Mouse (Mus musculus) CH12.LX (cell line): ENCODE measurements around the gene Nr5a2. TPM values are rescaled to one million over a fixed set of nuclear protein-coding genes. Genes with fewer than 3 reads are reported as not detected.

ENCODE experiments used
- DNase-seq: peaks from one replicate; pipeline ENCODE4 v3.0.0-alpha.2; 2013; ENCODE audit errors: extremely low read depth
- H3K27ac ChIP-seq: 2 replicates; pipeline ENCODE4 v1.5.1; 2012; ENCODE audit warnings: low read depth, mild to moderate bottlenecking, control low read depth, moderate library complexity; ENCODE audit not compliant: insufficient read depth
- H3K27me3 ChIP-seq: replicated peaks from 2 replicates; pipeline ENCODE3; 2012; ENCODE audit warnings: inconsistent platforms
- H3K36me3 ChIP-seq, 2 experiments: replicated peaks in 1 of 2; 2 replicates each; pipeline versions ENCODE3 to v1.6.1; 2012; ENCODE audit warnings: inconsistent platforms in 1 of 2, low read length in 1 of 2, mild to moderate bottlenecking in 1 of 2, mixed read lengths in 1 of 2, moderate library complexity in 1 of 2; ENCODE audit not compliant: control insufficient read depth in 1 of 2, insufficient read depth in 1 of 2
- H3K4me1 ChIP-seq, 2 experiments: 2 replicates each; pipeline ENCODE4 v1.6.1; 2012; ENCODE audit warnings: inconsistent platforms in 1 of 2, moderate library complexity in 1 of 2; ENCODE audit not compliant: insufficient read depth in 2 of 2, control insufficient read depth in 1 of 2
- H3K4me2 ChIP-seq: 2 replicates; pipeline ENCODE4 v1.6.1; 2012; ENCODE audit warnings: low read depth, mild to moderate bottlenecking, control low read depth; ENCODE audit not compliant: poor library complexity, insufficient read depth, severe bottlenecking
- H3K4me3 ChIP-seq, 3 experiments: fragments of 150-350 bp in 1 of 3; sonication (generic) in 1 of 3; replicated peaks in 1 of 3; 2 replicates each; pipeline versions ENCODE3 to v1.5.1; 2011 to 2012; ENCODE audit warnings: low read depth in 2 of 3, low read length in 2 of 3, mild to moderate bottlenecking in 2 of 3, moderate library complexity in 2 of 3, control low read depth in 1 of 3, improper control_type of control experiment in 1 of 3, inconsistent platforms in 1 of 3, mixed read lengths in 1 of 3; ENCODE audit not compliant: poor library complexity in 1 of 3
- H3K79me2 ChIP-seq: replicated peaks from 2 replicates; pipeline ENCODE4 v1.6.1; 2012; ENCODE audit warnings: mild to moderate bottlenecking, moderate library complexity; ENCODE audit not compliant: control insufficient read depth, poor library complexity, insufficient read depth, severe bottlenecking; ENCODE audit errors: extremely low read depth
- H3K9ac ChIP-seq: 2 replicates; pipeline ENCODE4 v1.6.1; 2012; ENCODE audit warnings: low read depth, mild to moderate bottlenecking, control low read depth, moderate library complexity; ENCODE audit not compliant: insufficient read depth
- H3K9me3 ChIP-seq: replicated peaks from 2 replicates; pipeline ENCODE3; 2012; ENCODE audit warnings: low read length, inconsistent platforms, mixed read lengths
- CHD2 ChIP-seq: IDR thresholded peaks from 2 replicates; pipeline ENCODE4 v1.6.1; 2011; ENCODE audit warnings: low read length, improper control_type of control experiment
- ELF1 ChIP-seq: IDR thresholded peaks from 2 replicates; pipeline ENCODE4 v1.6.1; 2014; ENCODE audit warnings: low read depth, mild to moderate bottlenecking, inconsistent platforms, low read length, improper control_type of control experiment
- EP300 ChIP-seq: IDR thresholded peaks from 2 replicates; pipeline ENCODE4 v1.6.1; 2011; ENCODE audit warnings: low read length, improper control_type of control experiment
- JUND ChIP-seq: conservative IDR thresholded peaks from 2 replicates; pipeline ENCODE4 v1.6.1; 2011; ENCODE audit warnings: low read depth, low read length, improper control_type of control experiment
- MAZ ChIP-seq: IDR thresholded peaks from 2 replicates; pipeline ENCODE4 v1.6.1; 2012; ENCODE audit warnings: low read depth, mild to moderate bottlenecking, inconsistent platforms, low read length, improper control_type of control experiment, moderate library complexity
- MEF2A ChIP-seq: IDR thresholded peaks from 2 replicates; pipeline ENCODE4 v1.6.1; 2014; ENCODE audit warnings: low read depth, mild to moderate bottlenecking, inconsistent platforms, low read length, improper control_type of control experiment, borderline replicate concordance
- POLR2AphosphoS2 ChIP-seq: IDR thresholded peaks from 2 replicates; pipeline ENCODE4 v1.6.1; 2011; ENCODE audit warnings: low read depth, low read length, improper control_type of control experiment
- RAD21 ChIP-seq: IDR thresholded peaks from 2 replicates; pipeline ENCODE4 v1.6.1; 2011; ENCODE audit warnings: low read depth, mild to moderate bottlenecking, low read length, improper control_type of control experiment, moderate library complexity
- RCOR1 ChIP-seq: conservative IDR thresholded peaks from 2 replicates; pipeline ENCODE4 v1.6.1; 2012; ENCODE audit warnings: low read depth, mild to moderate bottlenecking, inconsistent platforms, low read length, improper control_type of control experiment
- SIN3A ChIP-seq: IDR thresholded peaks from 2 replicates; pipeline ENCODE4 v1.6.1; 2012; ENCODE audit warnings: low read length, improper control_type of control experiment, inconsistent platforms
- SMC3 ChIP-seq: IDR thresholded peaks from 2 replicates; pipeline ENCODE4 v1.6.1; 2011; ENCODE audit warnings: low read depth, low read length, improper control_type of control experiment
- UBTF ChIP-seq: IDR thresholded peaks from 2 replicates; pipeline ENCODE4 v1.6.1; 2012; ENCODE audit warnings: low read depth, mild to moderate bottlenecking, inconsistent platforms, low read length, improper control_type of control experiment, moderate library complexity
- USF1 ChIP-seq: IDR thresholded peaks from 2 replicates; pipeline ENCODE4 v1.6.1; 2014; ENCODE audit warnings: low read depth, mild to moderate bottlenecking, inconsistent platforms, low read length, improper control_type of control experiment
- ZKSCAN1 ChIP-seq: IDR thresholded peaks from 2 replicates; pipeline ENCODE4 v1.6.1; 2012; ENCODE audit warnings: low read depth, inconsistent platforms, low read length, improper control_type of control experiment, borderline replicate concordance
- ZMIZ1 ChIP-seq: IDR thresholded peaks from 2 replicates; pipeline ENCODE4 v1.6.1; 2012; ENCODE audit warnings: low read depth, mild to moderate bottlenecking, inconsistent platforms, low read length, improper control_type of control experiment
- dilution Hi-C: fragments of 300-500 bp; cut with MboI; formaldehyde crosslinking; loops from 2 replicates; pipeline ENCODE4 v1.14.3; 2020; ENCODE audit warnings: low sequenced_read_pairs; ENCODE audit not compliant: extremely low pct_unique_long_range_greater_than_20kb, extremely low pct_ligation_motif_present
- in situ Hi-C: fragments of 300-500 bp; cut with MboI; formaldehyde crosslinking; loops from 3 replicates; pipeline ENCODE4 v1.14.3; 2019; ENCODE audit warnings: low sequenced_read_pairs, low pct_ligation_motif_present, low pct_unique_long_range_greater_than_20kb, mixed read lengths
- polyA plus RNA-seq: library from polyadenylated mRNA; unstranded; fragments of >175 nt; gene quantifications from 2 replicates; pipeline ENCODE4 v1.2.1, GENCODE M21; 2012; ENCODE audit warnings: low read depth; ENCODE audit not compliant: insufficient read length
- total RNA-seq, 2 experiments: library from RNA; depleted of rRNA; stranded (reverse); fragments of 300-350 nt in 1 of 2; fragments of >200 nt in 1 of 2; gene quantifications; 2 replicates each; pipeline ENCODE4 v1.2.3; 2012 to 2014

The Nr5a2 gene
- total and polyA plus RNA-seq, 3 experiments = 0.47 to 1.3 (median 0.77) TPM

DNA sequence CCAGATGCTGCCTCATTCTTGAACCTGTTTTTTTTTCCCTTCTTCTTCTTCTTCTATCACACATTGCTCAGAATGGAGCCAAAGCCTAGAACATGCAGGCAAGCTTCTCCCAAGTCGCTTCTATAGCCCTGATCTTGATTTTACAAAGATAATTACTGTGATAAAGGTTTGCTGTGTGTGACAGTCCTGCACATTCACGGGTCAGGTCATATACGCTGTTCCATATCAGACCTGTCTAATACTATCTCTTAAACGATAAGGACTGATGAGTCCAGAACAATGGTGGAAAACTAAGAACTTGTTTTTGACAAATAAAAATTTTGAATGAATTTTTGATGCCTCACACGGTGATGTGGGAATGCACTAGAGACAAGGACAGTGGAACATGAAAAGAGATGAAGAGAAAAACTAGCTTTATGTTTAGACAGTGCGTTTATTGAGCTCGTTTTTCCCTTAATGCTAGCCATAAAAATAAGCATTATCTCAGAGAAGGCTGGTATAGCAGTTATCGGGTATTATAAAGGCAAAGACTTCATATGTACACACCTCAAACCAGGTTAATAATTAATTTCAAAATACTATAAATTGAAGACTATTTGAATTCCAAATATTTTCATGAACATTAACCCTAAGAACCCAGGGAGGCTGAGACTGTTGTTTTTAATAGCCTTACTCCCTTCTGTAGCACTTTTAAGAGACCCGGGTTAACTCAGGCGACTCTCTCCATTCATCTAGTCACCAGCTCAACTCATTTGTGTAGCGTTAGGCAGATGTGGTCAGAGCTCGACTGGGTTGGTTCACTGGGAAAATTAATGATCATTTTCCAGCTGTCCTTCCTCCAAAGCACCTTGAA lies 49.3 kb downstream of the Nr5a2 start:
- in situ Hi-C loops = no loop called here
- no peak overlapping the region for H3K27ac ChIP-seq
- H3K4me3 ChIP-seq = no peak overlapping the region
- no peaks in the 10 kb centered on the region for H3K27me3 ChIP-seq
- dilution Hi-C loops = no loop called here
- DNase-seq = no peak
- no peak overlapping the region for H3K9ac ChIP-seq
- no peaks in the 10 kb centered on the region; a peak in 1 of 4 replicates for H3K4me1 ChIP-seq
- no peaks in the 10 kb centered on the region for H3K36me3 ChIP-seq
- no peak for TF ChIP-seq MEF2A
- TF ChIP-seq POLR2AphosphoS2 = no peak
- no peak for TF ChIP-seq SMC3
- TF ChIP-seq UBTF = no peak
- TF ChIP-seq ELF1 = no peak
- no peak for TF ChIP-seq RCOR1
- no peak for TF ChIP-seq JUND
- TF ChIP-seq ZKSCAN1 = no peak
- H3K79me2 ChIP-seq = no peaks in the 10 kb centered on the region
- no peak overlapping the region for H3K4me2 ChIP-seq
- H3K9me3 ChIP-seq = no peaks in the 10 kb centered on the region

DNA sequence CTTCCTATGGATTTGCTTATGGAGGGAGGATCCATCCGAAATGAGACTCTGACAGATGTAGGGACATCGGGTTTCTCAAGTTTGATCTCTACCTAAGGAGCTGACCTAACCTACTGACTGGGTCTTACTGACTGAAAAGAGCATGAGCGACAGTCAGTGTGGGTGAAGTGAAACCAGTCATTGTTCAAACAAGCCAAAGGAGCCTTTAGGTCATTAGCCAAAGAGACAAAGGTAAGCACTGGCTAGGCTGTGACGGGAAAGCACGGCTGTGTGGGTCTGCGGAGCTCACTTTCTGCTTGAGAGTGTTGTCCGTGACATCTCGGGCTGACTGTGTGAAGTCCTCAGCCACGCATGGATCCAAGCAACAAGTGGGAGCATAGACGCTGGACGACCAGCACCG lies 50.1 kb downstream of the Nr5a2 start:
- dilution Hi-C loops = no loop called here
- H3K79me2 ChIP-seq = no peaks in the 10 kb centered on the region
- H3K4me2 ChIP-seq = no peak overlapping the region
- H3K27ac ChIP-seq = no peak overlapping the region
- H3K4me3 ChIP-seq = no peak overlapping the region
- no peak overlapping the region for H3K9ac ChIP-seq
- TF ChIP-seq USF1 = no peak
- TF ChIP-seq RAD21 = no peak
- no peak for TF ChIP-seq RCOR1
- no peak for TF ChIP-seq ZMIZ1
- no peak for TF ChIP-seq SIN3A
- TF ChIP-seq MAZ = no peak
- TF ChIP-seq CHD2 = no peak
- no peak for TF ChIP-seq EP300
- no peaks in the 10 kb centered on the region for H3K36me3 ChIP-seq
- H3K27me3 ChIP-seq = no peaks in the 10 kb centered on the region
- DNase-seq = no peak
- H3K9me3 ChIP-seq = no peaks in the 10 kb centered on the region
- no peaks in the 10 kb centered on the region; a peak in 1 of 4 replicates for H3K4me1 ChIP-seq
- in situ Hi-C loops = no loop called here
